Mouse (Mus musculus): Measurements from ENCODE around the gene Lats2. TPM values are rescaled to one million over a fixed set of nuclear protein-coding genes. Genes with fewer than 3 reads are reported as not detected.
A peak's percentile ranks its signal among the peaks of the same experiment; 100 is the strongest.

Gene Lats2
- polyA plus RNA-seq, 1 experiment = 32.6 TPM

DNA sequence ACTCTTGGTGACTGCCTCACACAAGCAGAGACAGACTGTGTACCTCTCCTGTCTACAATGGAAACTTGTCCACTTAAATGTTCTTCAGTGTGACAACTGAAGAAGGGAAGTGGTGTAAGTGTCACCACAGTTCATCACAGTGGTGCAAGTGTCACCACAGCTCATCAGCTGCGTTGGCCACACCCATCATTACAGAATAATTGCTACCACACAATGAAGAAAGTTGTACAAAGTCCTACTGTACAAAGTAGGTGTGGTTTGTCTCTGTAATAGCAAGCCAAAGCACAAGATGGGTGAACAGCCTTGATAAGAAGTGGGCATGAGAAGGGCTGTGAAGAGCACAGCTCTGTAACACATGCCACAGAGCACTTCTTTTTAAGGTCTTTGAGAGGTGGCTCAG is 45.3 kb downstream of the Lats2 start:
- no peak for TF ChIP-seq POLR2A (IDR thresholded peaks at IDR 0.05; ENCODE audit: borderline replicate concordance, insufficient read depth, low read length)
- TF ChIP-seq CTCF (IDR thresholded peaks at IDR 0.05; ENCODE audit: borderline replicate concordance, insufficient read depth, low read depth, low read length) = no peak
- DNase-seq = no peak
- Histone ChIP-seq H3K27ac (ENCODE audit: insufficient read depth, low read length) (no peak overlapping the region), H3K4me1 (ENCODE audit: control insufficient read depth, insufficient read depth, low read length) (peaks cover 14% of the 10 kb centered on the region), H3K27me3 (ENCODE audit: control insufficient read depth, insufficient read depth, low read length) (no peaks in the 10 kb centered on the region), H3K4me3 (replicated peaks; ENCODE audit: insufficient read depth, low read depth, low read length) (no peak overlapping the region)
- 92% methylated on average over 1 of the region's 1 CpGs for WGBS

DNA sequence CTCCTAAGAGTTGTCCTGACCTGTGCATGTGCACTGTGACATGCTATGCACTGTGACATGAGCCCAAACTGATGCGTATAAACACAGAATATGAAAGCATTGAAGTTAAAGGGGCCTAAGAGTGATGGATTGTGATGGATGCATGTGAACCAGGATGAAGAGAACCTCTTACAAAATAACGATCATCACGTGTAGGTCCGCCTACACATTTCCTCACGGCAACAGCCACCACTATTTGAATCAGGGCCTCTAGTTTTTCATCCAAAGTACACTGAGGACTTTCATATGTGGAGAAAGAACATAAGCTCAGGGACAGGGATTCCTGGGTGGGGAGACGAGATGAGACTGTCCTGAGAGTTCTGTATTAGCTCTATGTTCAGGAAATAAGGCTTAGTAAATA is 47.1 kb downstream of the Lats2 start:
- no peak overlapping the region for H3K27ac ChIP-seq (ENCODE audit: insufficient read depth, low read length)
- peaks cover 14% of the 10 kb centered on the region for H3K4me1 ChIP-seq (ENCODE audit: control insufficient read depth, insufficient read depth, low read length)
- no peak for TF ChIP-seq CTCF (IDR thresholded peaks at IDR 0.05; ENCODE audit: borderline replicate concordance, insufficient read depth, low read depth, low read length)
- no peaks in the 10 kb centered on the region for H3K27me3 ChIP-seq (ENCODE audit: control insufficient read depth, insufficient read depth, low read length)
- no peak for DNase-seq
- H3K4me3 ChIP-seq (replicated peaks; ENCODE audit: insufficient read depth, low read depth, low read length) = no peak overlapping the region
- WGBS = 90% methylated on average over 6 of the region's 6 CpGs

DNA sequence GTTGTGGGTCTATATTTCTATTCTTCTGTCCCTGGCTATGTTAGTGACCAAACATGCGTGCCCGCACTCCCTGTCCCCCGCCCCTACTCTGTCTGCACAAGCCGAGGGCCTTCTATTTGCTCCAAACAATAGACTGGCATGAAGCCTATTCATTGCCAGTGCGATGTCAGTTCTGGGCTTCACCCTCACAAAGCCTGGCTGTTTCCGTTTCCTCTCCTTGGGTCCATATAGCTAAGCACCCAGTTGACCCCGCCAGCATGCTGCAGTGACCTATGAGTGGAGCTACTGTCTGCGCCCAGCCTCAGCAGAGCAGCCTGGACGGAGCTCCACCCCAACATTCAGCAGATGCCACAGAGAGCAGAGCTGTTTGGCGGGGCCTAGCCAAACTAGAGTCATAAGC is 49.0 kb downstream of the Lats2 start:
- Histone ChIP-seq H3K4me1 (ENCODE audit: control insufficient read depth, insufficient read depth, low read length) (peaks cover 13% of the 10 kb centered on the region; the same call in 1 of the 2 replicates), H3K27ac (ENCODE audit: insufficient read depth, low read length) (no peak overlapping the region), H3K4me3 (replicated peaks; ENCODE audit: insufficient read depth, low read depth, low read length) (no peak overlapping the region), H3K27me3 (ENCODE audit: control insufficient read depth, insufficient read depth, low read length) (no peaks in the 10 kb centered on the region)
- no peak for DNase-seq
- no peak for TF ChIP-seq POLR2A (IDR thresholded peaks at IDR 0.05; ENCODE audit: borderline replicate concordance, insufficient read depth, low read length)
- 61% methylated on average over 10 of the region's 10 CpGs for WGBS

DNA sequence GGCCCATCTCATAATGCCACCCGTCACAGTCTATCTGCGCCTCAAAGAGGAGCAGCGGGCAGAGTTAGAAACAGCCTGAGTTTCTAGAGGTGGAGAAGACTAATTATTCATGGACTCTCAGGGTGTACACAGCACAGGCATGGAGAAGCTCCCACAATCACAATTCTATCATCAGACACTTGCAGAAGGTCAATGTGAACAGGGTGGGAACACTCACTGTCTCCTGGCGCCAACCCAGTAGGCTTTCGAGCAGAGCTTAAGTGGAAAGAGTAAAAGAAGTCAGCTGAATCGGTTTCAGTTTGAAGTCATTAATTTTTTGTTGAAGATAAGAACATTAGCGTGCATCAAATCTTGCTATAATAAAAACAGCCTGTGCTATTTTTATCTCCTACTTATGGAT is 49.6 kb downstream of the Lats2 start:
- WGBS = 78% methylated on average over 7 of the region's 7 CpGs
- H3K4me1 ChIP-seq (ENCODE audit: control insufficient read depth, insufficient read depth, low read length) = peaks cover 13% of the 10 kb centered on the region; the same call in 1 of the 2 replicates
- H3K4me3 ChIP-seq (replicated peaks; ENCODE audit: insufficient read depth, low read depth, low read length) = no peak overlapping the region
- H3K27me3 ChIP-seq (ENCODE audit: control insufficient read depth, insufficient read depth, low read length) = no peaks in the 10 kb centered on the region
- no peak overlapping the region for H3K27ac ChIP-seq (ENCODE audit: insufficient read depth, low read length)
- no peak for TF ChIP-seq POLR2A (IDR thresholded peaks at IDR 0.05; ENCODE audit: borderline replicate concordance, insufficient read depth, low read length)
- no peak for TF ChIP-seq CTCF (IDR thresholded peaks at IDR 0.05; ENCODE audit: borderline replicate concordance, insufficient read depth, low read depth, low read length)
- no peak for DNase-seq

DNA sequence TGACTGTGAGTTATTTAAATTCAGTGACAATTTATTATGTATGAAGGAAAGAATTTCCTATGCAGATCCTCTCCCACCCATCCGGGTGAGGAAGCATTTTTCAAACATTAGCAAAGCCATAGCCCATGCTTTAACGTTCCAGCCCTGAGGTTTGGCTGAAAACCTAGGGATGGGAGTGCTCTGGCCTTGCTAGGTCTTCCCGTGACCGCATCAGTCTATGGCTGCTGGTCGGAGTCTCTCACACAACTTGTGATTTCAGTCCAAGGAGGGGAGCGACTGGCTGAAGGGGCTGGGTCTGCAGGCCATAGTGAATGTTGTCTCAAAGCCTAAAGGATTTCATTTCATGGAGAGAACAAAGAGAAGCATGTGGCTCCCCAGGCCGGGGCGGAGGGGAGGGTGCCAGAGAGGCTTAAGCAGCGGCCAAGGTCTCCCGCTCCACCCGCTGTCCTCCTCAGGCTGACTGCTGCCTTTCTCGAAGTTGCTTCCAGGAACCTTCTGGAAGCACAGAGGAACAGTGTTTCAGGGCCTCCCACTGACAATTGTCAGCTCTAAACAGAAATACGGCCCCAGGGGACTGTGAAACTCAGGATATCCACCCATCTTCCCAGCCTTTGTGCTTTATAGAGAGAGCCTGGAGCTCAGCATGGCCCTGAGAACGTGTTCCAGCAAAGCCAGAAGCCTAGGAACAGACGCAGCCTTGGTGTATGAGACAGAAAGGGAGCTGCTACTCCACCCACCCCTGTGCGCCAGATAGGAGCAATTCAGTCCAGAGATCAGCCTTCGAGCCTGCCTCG is 50.9 kb downstream of the Lats2 start:
- peaks cover 13% of the 10 kb centered on the region; the same call in 1 of the 2 replicates for H3K4me1 ChIP-seq (ENCODE audit: control insufficient read depth, insufficient read depth, low read length)
- peak overlapping the region; percentile 62 for H3K27ac ChIP-seq (ENCODE audit: insufficient read depth, low read length)
- WGBS = 19% methylated on average over 18 of the region's 18 CpGs
- peak; percentile 25 to 32 for DNase-seq
- H3K4me3 ChIP-seq (replicated peaks; ENCODE audit: insufficient read depth, low read depth, low read length) = no peak overlapping the region
- no peak for TF ChIP-seq CTCF (IDR thresholded peaks at IDR 0.05; ENCODE audit: borderline replicate concordance, insufficient read depth, low read depth, low read length)
- TF ChIP-seq POLR2A (IDR thresholded peaks at IDR 0.05; ENCODE audit: borderline replicate concordance, insufficient read depth, low read length) = no peak
- H3K27me3 ChIP-seq (ENCODE audit: control insufficient read depth, insufficient read depth, low read length) = no peaks in the 10 kb centered on the region

DNA sequence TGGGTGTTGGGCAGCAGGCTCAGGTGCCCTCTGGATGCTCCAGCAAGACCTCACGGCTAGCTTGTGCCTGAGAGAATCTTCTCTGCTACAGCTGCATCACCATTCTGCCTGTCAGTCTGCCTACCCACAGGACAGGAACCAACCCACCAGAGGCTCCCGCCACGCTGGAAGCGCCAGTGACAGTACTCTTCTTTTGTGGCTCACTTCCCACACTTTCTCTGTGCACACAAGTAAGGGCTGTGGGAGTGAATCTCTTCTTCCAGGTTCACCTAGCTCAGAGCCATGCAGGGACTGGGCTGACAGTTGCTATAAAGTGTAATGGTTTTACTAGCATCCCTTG is 51.5 kb downstream of the Lats2 start:
- WGBS = 70% methylated on average over 4 of the region's 4 CpGs
- TF ChIP-seq POLR2A (IDR thresholded peaks at IDR 0.05; ENCODE audit: borderline replicate concordance, insufficient read depth, low read length) (no peak), CTCF (IDR thresholded peaks at IDR 0.05; ENCODE audit: borderline replicate concordance, insufficient read depth, low read depth, low read length) (no peak)
- DNase-seq = no peak
- Histone ChIP-seq H3K27ac (ENCODE audit: insufficient read depth, low read length) (no peak overlapping the region), H3K4me3 (replicated peaks; ENCODE audit: insufficient read depth, low read depth, low read length) (no peak overlapping the region), H3K4me1 (ENCODE audit: control insufficient read depth, insufficient read depth, low read length) (peaks cover 13% of the 10 kb centered on the region; the same call in 1 of the 2 replicates), H3K27me3 (ENCODE audit: control insufficient read depth, insufficient read depth, low read length) (no peaks in the 10 kb centered on the region)

DNA sequence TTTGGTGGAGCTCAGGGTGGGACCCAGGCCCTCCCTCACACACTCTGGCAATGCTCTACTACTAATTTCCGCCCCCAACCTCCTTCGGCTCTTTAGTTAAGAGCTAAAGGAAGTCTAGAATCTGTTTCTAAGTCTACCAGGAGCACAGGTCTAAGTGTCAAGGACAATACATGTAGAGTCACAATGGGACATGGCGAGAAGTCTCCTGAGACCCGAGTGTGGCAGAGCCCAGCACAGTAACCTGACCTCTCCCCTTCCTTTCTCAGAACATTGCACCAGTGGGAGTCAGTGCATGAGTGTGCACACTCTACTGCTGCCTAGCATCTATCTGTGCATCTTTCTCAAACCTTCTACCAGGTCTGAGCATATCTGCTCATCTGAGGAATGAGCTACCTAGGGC is 52.4 kb downstream of the Lats2 start:
- 92% methylated on average over 4 of the region's 4 CpGs for WGBS
- Histone ChIP-seq H3K4me3 (replicated peaks; ENCODE audit: insufficient read depth, low read depth, low read length) (no peak overlapping the region), H3K27ac (ENCODE audit: insufficient read depth, low read length) (no peak overlapping the region), H3K4me1 (ENCODE audit: control insufficient read depth, insufficient read depth, low read length) (peaks cover 13% of the 10 kb centered on the region; the same call in 1 of the 2 replicates), H3K27me3 (ENCODE audit: control insufficient read depth, insufficient read depth, low read length) (no peaks in the 10 kb centered on the region)
- DNase-seq = no peak
- TF ChIP-seq CTCF (IDR thresholded peaks at IDR 0.05; ENCODE audit: borderline replicate concordance, insufficient read depth, low read depth, low read length) = no peak
- TF ChIP-seq POLR2A (IDR thresholded peaks at IDR 0.05; ENCODE audit: borderline replicate concordance, insufficient read depth, low read length) = no peak

DNA sequence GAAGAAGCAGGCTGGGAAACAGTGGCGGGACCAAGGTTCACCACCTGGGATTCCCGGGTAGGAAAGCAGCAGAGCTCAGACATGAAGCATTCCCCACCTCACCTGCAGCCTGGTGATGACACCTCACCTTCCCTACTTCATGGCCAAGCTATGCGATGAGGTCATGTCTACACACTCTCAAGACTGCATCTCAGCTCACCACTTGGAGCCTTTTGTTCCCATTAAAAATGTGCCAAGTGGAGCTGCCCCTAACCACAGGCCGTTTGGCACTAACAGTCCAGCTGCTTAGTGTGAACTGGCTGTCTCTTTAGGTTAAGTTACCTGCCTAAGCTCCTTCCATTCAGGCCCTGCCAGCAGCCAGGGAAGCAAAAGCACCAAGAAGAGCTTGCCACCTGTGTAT is 53.1 kb downstream of the Lats2 start:
- DNase-seq = no peak
- H3K27me3 ChIP-seq (ENCODE audit: control insufficient read depth, insufficient read depth, low read length) = no peaks in the 10 kb centered on the region
- peaks cover 13% of the 10 kb centered on the region; the same call in 1 of the 2 replicates for H3K4me1 ChIP-seq (ENCODE audit: control insufficient read depth, insufficient read depth, low read length)
- TF ChIP-seq POLR2A (IDR thresholded peaks at IDR 0.05; ENCODE audit: borderline replicate concordance, insufficient read depth, low read length) (no peak), CTCF (IDR thresholded peaks at IDR 0.05; ENCODE audit: borderline replicate concordance, insufficient read depth, low read depth, low read length) (no peak)
- H3K27ac ChIP-seq (ENCODE audit: insufficient read depth, low read length) = no peak overlapping the region
- WGBS = 75% methylated on average over 4 of the region's 4 CpGs
- H3K4me3 ChIP-seq (replicated peaks; ENCODE audit: insufficient read depth, low read depth, low read length) = no peak overlapping the region
